Mouse (Mus musculus) Patski (cell line): ENCODE measurements at regions not wholly inside any gene's neighbourhood (a gene's known extent, or its start where the extent isn't known, plus 50 kb on each side); places are given as distances from the start of the nearest gene placed in this dataset.

Experiments used
- ATAC-seq: fragments of 100-300 bp; one replicate; pipeline ENCODE4 v1.8.0; 2021
- CTCF ChIA-PET: fragments of 350-600 bp; sonication (Branson Sonifier 250); formaldehyde crosslinking; loops from one replicate; lab custom pipeline; 2022; ENCODE audit warnings: inconsistent platforms; lab: Charles Lee
- POLR2A ChIA-PET: fragments of 350-600 bp; sonication (Branson Sonifier 250); formaldehyde crosslinking; loops from one replicate; lab custom pipeline; 2022; ENCODE audit warnings: antibody characterized with exemption, inconsistent platforms; lab: Charles Lee
- DNase-seq: peaks from one replicate; pipeline ENCODE4 v3.0.0-alpha.2; 2011; ENCODE audit warnings: low read depth, low spot score
- H3K27me3 ChIP-seq: fragments of 371-371 bp; one replicate; pipeline ENCODE4 v1.5.1; 2021
- CTCF ChIP-seq: fragments of 100-300 bp; IDR thresholded peaks from one replicate; pipeline ENCODE4 v1.5.1; 2021
- in situ Hi-C: fragments of 300-500 bp; cut with MboI; formaldehyde crosslinking; loops from 3 replicates; pipeline ENCODE4 v1.11.1; 2018; ENCODE audit warnings: low pct_unique_long_range_greater_than_20kb, mixed read lengths

DNA sequence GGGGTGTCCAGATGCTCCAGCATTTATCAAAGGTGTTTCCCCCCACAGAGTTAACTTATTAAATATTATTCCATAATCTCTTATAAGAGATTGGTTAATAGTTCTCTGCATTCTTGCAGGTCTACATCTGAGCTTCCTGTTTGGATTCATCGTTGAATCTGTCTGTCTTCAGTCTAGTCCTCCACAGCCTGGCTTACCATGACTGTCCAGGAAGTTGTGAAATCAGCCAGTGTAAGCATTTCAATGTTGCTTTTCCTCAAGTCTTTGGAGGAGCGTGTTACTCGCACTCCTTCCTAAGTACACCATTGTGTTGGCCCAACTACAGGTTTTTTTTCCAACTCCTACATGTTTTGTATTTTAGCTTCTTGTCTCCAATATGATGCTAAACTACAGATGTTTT lies 124.2 kb upstream of the Htr2a start:
- CTCF ChIA-PET = no interaction called here
- no peak for DNase-seq
- no peak for ATAC-seq
- TF ChIP-seq CTCF = no peak
- in situ Hi-C loops = no loop called here
- POLR2A ChIA-PET = no interaction called here
- no peaks in the 10 kb centered on the region for H3K27me3 ChIP-seq

- no peaks in the 10 kb centered on the region for H3K27me3 ChIP-seq
- TF ChIP-seq CTCF = no peak
- in situ Hi-C loops = no loop called here
- ATAC-seq (no peak), DNase-seq (no peak)
- ChIA-PET CTCF (interaction anchor here (1.0 kb wide), 1 partner anchor 135 kb away, joined by 3 read pairs; no protein-coding TSS in a partner anchor), POLR2A (no interaction called here)
Measured at GRCm38 (mm10) chr14:74519531-74519930, 121.1 kb upstream of the Htr2a start.

DNA sequence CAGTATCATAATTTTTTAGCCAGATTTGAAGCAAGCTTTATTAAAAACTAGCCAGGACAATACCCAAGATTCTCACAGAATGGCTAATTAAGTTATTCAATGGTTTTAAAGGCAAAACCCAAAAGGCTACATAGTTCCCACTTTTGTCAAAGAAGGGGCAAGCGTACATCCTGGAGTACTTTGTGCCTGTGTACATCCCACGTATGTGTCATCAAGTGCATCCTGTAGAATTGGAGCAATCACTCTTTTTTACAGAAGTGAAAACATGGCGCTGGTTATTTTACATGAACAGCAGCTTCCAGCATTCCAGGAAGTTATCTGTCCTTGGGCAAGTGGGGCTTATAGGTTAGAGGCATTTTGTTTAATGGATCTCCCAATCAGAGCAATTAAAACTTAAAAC lies 119.0 kb upstream of the Htr2a start:
- in situ Hi-C loops = no loop called here

DNA sequence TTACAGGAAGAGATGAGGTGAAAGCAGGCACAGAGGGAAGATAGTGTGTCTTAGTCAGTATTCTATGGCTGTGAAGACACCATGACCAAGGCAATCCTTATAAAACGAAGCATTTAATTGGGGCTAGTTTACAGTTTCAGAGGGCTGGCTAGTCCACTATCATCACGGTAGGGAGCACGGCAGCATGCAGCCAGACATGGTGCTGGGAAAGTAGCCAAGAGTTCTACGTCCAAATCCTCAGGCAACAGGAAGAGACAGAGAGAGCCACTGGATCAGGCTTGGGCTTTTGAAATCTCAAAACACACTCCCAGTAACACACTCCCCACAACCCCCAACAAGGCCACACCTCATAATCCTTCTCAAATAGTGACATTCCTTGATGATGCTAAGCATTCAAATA lies 113.4 kb upstream of the Htr2a start:
- in situ Hi-C loops = no loop called here
- ChIA-PET CTCF (no interaction called here), POLR2A (no interaction called here)
- DNase-seq = no peak
- ATAC-seq = no peak
- TF ChIP-seq CTCF = no peak
- no peaks in the 10 kb centered on the region for H3K27me3 ChIP-seq

More for the DNA sequence above, 119.0 kb upstream of the Htr2a start:
- ATAC-seq = no peak
- no peaks in the 10 kb centered on the region for H3K27me3 ChIP-seq
- TF ChIP-seq CTCF = no peak
- ChIA-PET POLR2A (no interaction called here), CTCF (no interaction called here)
- no peak for DNase-seq

DNA sequence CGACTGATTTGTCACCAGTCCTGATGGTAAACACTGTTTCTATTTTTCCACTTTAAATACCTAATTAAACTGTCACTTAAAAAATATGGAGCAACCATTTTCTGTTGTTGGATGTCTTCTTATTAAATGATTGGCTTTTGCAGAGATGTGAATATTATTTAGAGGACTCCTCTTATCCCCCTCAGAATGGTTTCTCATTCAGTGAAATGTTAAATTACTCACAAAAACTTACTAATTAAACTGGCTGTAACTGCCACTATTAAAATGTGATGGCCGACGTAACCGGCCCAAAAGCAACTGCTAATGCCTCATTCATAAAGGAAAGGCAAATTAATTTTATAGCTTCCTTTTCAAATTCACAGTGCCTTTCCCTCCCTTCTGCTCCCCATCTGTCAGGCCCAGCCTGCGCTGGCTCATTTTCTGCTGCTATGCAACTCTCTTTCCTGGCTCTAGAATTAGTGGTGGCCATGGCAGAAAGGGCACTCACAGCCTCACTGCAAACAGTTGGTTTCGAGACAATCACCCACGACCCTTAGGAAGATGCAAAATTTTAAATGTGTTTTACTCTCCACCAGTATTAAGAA lies 111.2 kb upstream of the Htr2a start:
- in situ Hi-C loops = no loop called here
- POLR2A ChIA-PET = no interaction called here
- CTCF ChIA-PET = interaction anchor here (1.2 kb wide), 1 partner anchor 24 kb away, joined by 3 read pairs; no protein-coding TSS in a partner anchor
- ATAC-seq (no peak), DNase-seq (no peak)
- TF ChIP-seq CTCF = no peak
- no peaks in the 10 kb centered on the region for H3K27me3 ChIP-seq

DNA sequence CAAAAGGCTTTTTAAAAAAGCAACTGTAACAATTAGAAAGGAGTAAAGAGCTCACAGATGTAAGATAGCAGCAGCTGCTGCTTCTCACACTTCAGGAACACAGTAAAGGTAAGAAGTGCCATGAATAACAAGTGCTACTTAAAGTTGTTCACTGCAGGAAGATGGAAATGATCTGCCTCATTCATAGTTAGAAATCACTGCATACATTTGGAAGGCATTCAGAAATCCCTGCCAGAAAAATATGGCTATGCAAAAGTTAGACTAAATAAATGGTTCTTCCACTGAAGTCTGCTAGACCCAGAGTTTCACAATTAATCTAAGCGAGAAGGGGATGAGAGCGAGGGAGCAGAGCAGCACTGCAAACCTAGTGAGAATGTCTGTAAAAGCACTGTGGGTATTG lies 102.5 kb upstream of the Htr2a start:
- no peak for TF ChIP-seq CTCF
- H3K27me3 ChIP-seq = no peaks in the 10 kb centered on the region
- ATAC-seq = no peak
- ChIA-PET CTCF (no interaction called here), POLR2A (no interaction called here)
- in situ Hi-C loops = no loop called here
- DNase-seq = no peak

DNA sequence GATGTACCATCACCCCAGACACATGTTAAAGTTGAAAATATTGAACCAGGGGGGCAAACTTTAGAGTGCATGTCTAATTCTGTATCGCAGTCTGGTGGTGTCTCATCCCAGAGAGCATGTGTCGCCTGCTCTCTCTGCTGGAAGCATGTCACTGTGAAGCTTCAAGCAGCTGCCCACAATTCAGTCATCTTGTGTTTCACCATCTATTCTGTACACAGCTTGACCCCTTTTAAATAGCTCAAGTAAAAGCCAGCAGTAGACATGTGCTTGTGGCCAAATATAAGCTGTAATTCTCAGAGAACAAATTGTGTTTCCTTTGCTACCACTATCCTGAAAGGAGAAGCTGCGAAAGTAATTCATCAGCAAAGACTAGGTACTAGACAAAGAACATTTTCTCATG lies 96.6 kb upstream of the Htr2a start:
- H3K27me3 ChIP-seq = no peaks in the 10 kb centered on the region
- in situ Hi-C loops = no loop called here
- ATAC-seq = no peak
- ChIA-PET CTCF (no interaction called here), POLR2A (no interaction called here)
- TF ChIP-seq CTCF = no peak
- DNase-seq = no peak

DNA sequence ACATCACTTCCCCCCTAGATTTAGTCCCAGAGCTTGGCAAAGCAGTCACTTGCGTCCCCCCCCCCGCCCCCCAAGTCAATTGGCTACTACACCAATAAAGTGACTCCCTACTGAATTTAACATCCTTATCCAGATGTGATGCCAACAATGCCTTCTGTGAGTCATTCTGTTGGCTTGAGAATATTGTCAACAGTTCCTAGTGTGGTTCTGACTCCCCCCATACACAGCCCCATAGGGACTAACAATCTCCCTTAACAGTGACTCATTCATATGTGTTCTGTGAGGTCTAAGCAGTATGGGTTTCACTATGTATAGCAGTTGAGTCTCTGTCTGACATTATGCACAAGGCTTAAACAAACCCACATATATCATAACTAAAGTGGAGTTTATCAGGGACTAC lies 89.5 kb upstream of the Htr2a start:
- H3K27me3 ChIP-seq = no peaks in the 10 kb centered on the region
- ATAC-seq (no peak), DNase-seq (no peak)
- CTCF ChIA-PET = no interaction called here
- POLR2A ChIA-PET = no interaction called here
- in situ Hi-C loops = no loop called here
- TF ChIP-seq CTCF = no peak

- POLR2A ChIA-PET = no interaction called here
- DNase-seq (no peak), ATAC-seq (no peak)
- CTCF ChIA-PET = interaction anchor here (1.3 kb wide), 1 partner anchor 23 kb away, joined by 3 read pairs; no protein-coding TSS in a partner anchor
- in situ Hi-C loops = no loop called here
- H3K27me3 ChIP-seq = no peaks in the 10 kb centered on the region
- no peak for TF ChIP-seq CTCF
Measured at GRCm38 (mm10) chr14:74553636-74554035, 87.0 kb upstream of the Htr2a start.

- TF ChIP-seq CTCF = no peak
- ChIA-PET POLR2A (no interaction called here), CTCF (no interaction called here)
- peak; percentile 10 for DNase-seq
- in situ Hi-C loops = no loop called here
- peak; percentile 98 for ATAC-seq
- H3K27me3 ChIP-seq = no peaks in the 10 kb centered on the region
Measured at GRCm38 (mm10) chr14:74558359-74558758, 82.3 kb upstream of the Htr2a start.
